Mouse (Mus musculus) cerebellum, postnatal 36 days (tissue): ENCODE data around the gene Sox5.
A peak's percentile ranks its signal among the peaks of the same experiment; 100 is the strongest.

Experiments used
- DNase-seq, 2 experiments: peaks; one replicate each; pipeline ENCODE4 v3.0.0; 2021 to 2022; ENCODE audit warnings: mixed read lengths in 2 of 2

The Sox5 gene

GRCm38 (mm10) chr6:143888556-143888955, 893.2 kb downstream of the Sox5 start:
- DNase-seq, result no peak

GRCm38 (mm10) chr6:143878525-143878924, 903.3 kb downstream of the Sox5 start:
- DNase-seq, result no peak

DNA sequence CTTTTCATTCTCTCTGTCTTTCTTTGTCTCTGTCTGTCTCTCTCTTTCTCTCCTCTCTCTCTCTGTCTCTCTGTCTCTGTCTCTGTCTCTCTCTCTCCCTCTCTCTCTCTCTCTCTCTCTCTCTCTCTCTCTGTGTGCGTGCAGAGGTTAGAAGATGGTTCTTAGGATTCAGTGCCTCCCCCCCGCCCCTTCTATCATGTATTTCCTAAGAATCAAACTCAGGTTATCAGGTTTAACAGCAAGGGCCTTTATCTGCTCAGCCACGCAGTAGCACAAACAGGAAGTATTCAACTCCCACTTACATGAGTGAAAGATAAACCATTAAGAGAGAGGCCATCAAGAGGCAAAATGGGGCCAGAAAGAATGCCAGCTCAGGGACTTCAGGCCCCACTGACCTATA, 913.0 kb downstream of the Sox5 start:
- DNase-seq, result no peak

DNA sequence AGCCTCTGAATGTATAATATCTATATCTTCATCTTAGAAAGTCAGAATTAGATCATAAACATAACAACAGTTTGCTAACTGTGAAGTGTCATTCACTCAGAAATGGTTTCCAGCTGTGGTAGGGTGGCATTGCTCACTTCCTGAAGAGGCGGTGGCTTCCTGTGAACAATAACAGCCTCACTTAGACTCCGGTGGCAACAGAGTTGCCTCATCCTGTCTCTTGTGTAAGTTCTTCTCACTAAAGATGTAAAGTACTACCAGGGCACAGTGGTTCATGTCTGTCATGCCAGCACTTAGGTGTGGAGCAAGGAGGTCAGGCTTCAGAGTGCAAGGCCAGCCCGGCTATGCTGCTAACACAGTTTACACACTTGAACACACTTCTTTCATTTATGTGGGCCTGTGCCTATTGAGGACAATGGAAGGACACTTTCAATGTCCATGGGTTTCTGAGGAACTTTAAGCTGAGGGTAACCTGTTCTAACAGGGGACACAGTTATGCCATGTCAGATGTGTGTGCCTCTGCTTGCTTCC, 913.6 kb downstream of the Sox5 start:
- no peak for DNase-seq

GRCm38 (mm10) chr6:143867029-143867428, 914.7 kb downstream of the Sox5 start:
- DNase-seq, result no peak

DNA sequence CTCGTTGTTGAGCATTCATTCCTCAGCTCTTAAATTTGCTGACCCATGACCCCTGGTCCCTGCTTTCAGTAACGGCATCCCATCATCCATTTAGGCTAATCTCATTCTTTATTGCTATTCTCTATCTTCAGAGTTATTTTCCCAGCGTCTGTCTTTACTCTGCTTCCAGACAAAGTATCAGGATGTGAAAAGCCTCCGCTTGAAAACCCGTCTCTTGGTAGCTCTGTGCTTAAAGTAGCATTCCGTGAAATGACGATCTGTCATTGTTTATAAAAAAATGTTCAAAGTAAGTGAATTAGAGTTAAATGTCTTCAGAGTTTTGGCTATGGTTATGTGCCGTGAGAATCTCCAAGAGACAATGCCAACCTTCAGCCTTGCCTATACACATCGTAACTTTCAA, 915.2 kb downstream of the Sox5 start:
- DNase-seq, result no peak

DNA sequence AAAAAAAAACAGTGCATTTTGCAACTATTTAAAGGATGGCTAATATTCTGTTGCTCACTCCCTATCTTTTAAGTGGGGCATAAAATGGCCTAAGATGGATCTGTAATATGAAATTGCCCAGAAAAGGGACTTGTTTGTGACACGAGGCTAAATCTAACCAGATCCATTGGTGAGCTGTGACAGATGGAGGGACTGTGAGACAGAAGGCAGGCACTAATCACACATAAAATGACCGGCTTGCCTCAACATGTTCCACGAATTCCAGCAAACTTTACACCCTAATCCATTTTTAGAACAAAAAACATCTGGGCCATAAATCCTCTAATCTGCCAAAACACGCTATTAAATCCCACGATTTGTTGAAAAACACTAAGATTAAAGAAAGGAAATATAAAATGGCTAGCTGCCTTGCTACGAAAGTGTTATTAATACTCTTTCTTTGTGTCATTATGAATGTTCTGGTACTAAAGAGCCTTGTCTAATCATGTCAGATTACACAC, 919.1 kb downstream of the Sox5 start:
- DNase-seq, result peak in 1 of 2 experiments; percentile 13

DNA sequence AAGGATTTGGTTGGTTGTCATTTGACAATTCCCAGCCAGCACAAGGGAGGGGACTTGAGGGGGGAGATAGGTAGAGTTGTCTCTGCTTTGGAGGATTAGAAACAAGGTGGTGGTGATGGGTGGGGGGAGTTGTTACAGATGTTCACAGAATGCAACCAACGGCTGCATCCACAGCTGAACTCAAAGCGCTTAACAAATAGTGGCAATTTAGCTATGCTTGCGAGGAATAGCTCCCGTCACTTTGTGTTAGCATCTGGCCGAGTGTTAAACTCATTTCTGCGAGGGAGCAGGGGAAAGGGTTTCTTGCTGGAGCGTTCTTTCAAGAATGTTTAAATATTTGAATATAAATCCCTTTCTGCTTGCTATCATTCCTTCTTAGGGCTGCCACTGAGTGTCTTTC, 921.7 kb downstream of the Sox5 start:
- no peak for DNase-seq

DNA sequence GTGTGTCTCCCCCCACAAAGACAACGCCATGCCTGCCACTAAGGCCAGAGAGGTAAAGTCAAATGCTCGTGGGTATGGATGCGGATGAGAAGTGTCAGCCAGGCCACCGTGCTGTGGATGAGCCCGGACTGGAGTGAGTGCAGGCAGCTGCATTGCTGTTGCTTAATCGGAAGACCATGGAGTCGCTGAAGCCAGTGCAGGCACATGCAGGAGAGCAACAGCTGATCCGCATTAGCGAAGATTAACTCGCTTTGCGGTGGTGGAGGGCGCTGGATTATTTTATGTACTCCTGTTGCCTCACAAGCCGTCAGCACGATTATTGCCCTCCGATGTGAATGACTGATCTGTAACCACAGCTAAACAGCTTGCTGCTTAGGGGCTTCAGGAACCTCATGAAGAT, 922.2 kb downstream of the Sox5 start:
- no peak for DNase-seq

DNA sequence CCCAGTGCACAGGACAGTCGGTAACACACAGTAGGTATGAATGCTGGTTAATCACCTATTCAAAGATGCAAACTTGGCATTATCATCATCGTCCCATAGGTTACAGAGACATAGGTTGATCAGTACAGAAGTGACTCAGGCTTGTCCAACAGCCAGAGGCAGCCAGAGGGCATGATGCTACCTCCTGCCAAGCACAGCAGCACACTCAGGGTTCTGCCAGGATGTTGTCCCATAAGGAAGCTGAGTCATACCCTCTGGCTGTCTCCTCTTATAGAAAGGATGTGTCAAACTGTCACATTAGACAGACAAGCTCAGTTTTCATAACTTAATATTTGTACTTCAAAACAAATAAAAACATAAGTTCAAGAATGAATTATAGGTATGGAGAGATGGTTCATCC, 923.2 kb downstream of the Sox5 start:
- DNase-seq, result no peak

DNA sequence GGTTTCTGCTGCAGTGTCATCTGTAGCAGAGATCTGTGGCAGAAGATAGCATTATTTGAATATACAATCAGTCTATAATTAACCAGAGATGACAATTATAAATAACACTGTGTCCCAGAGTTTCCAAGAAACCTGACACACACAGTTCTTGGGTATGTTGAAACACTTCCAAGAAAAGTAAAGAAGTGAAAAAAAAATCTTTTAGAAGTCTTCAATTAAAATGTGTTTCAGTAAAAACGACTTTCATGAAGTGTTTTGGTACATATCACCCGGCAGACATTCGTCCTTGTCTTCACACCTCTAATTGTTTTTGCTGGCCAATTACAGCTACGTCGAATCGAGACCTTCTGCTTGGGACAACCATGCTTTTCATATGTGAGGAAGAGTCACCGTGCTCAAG, 924.4 kb downstream of the Sox5 start:
- no peak for DNase-seq

DNA sequence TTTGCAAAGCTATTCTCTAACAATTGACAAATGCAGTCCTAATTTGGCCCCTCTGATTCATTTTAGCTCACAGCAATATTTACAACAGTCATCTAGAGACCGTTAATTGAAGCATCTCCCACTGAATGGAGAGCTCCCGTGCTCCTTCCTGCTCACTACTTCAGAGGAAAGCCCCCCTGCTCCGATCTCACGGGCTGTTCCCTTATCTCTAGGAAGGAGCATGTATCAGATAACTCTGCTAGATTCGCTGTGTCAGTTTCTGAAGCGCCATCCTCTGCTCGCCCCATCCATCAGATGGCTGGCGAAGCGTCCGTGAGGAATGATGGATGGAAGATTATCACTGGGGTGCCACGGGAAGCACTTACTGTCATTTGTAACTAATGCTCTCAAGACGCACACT, 926.4 kb downstream of the Sox5 start:
- DNase-seq, result no peak

DNA sequence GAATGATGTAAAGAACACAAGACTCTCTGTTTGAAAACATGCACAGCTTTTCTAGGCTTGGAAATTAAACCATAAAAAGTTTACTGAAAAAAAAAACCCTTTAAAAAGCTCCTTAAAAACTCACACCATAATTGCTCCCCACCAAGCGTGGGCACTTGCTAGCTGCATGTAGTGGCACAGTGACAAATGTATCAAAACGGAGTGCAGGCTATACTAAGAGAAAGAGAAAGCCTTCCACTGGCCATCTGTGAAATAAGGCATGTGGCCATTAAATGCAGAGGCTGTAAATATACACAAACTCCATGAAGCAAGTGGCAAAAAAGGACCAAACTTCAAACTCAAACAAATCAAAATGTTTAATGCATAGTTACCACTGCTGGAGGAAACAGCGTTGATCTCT, 927.7 kb downstream of the Sox5 start:
- no peak for DNase-seq

DNA sequence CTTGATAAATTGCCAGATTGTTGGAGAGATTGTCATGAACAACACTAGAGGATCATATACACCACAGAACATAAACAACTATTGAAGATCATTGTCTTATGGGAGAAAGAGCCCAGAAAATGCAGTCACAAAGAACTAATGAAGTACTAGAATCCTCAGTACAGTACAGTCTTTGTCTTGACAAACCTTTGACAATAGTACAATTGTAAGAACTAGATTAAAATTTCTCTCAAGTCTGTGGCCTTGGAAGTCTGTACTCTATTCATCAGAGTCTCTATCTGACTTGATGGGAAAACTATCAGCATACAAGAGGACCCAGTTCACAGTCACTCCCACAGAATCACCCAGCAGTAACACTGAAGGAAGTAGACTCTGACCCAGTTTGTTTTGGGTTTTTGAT, 936.0 kb downstream of the Sox5 start:
- no peak for DNase-seq

GRCm38 (mm10) chr6:143844701-143844970, 937.1 kb downstream of the Sox5 start:
- no peak for DNase-seq

DNA sequence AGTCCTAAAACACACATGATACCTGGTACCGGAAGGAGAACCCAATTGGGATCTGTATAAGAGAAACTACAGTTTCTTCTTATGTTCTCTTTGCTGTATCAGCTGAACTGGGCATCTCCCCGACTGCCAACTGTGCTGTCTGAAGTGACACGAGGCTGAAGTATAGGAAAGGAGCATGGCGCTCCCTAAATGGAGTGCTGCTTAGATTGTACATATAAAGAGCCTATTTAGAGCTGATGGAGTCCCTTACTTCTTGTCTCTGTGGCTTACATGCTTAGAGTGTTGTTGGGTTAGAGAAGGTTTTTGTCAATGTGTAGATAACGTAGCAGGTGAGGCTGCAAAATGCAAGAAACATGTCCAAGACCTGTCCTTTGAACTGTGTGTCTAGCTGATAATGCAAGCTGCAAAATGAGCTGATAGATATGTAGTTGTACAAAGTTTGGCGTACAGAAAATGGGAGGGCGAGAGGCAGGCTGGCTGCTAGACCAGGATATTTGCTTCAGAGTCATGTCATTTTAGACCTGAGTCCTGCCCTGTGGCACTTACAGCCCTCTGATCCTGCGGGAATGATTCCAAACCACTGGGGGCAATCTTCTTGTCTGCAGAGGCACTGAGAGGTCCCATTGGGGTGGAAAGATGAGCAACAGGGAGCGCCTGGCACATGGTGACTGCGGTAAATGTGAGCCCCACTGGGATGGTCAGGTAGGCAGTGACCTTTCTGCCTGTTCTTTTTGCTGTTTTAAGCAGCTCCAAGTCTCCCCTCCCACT, 937.7 kb downstream of the Sox5 start:
- no peak for DNase-seq

DNA sequence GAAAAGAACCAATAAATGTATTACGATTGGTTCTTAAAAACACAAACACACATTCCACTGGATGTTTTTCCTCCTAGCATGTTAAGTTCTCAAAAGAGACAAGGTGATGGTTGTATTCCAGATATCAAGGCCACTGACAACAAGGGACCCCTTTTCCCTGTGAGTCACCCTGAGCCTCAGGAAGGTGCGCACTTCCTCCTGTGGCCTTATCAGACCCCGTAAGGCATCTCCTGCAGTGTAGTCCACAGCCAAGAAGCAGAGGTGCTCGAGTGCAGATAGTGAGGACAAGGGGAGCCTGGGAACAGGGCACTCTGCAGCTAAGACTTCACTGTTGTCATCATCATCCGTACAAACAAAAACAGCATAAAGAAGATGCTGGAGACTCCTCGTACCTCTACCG, 939.8 kb downstream of the Sox5 start:
- DNase-seq, result no peak

- DNase-seq, result no peak
Observed at GRCm38 (mm10) chr6:143841109-143841638, 940.6 kb downstream of the Sox5 start.

- no peak for DNase-seq
Observed at GRCm38 (mm10) chr6:143838384-143839076, 943.2 kb downstream of the Sox5 start.

DNA sequence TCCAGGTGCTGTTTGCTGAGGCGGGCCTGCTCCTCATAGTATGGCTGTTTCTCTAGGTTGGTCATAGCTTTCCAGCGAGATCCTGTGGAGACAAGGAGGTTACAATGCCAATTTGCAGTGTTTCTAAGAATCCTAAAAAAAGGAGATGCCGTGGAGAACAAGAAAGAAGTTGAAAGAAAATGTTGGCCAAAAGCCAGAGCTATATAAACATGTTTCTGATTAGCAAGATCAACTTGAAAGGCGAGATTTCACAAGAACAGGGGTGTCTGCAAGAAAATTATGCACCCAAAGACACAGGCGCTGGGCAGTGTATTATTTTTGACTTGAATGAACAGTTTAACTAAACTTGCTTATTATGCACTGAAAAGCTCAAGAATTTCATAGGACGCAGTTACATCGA, 946.4 kb downstream of the Sox5 start:
- DNase-seq, result no peak

DNA sequence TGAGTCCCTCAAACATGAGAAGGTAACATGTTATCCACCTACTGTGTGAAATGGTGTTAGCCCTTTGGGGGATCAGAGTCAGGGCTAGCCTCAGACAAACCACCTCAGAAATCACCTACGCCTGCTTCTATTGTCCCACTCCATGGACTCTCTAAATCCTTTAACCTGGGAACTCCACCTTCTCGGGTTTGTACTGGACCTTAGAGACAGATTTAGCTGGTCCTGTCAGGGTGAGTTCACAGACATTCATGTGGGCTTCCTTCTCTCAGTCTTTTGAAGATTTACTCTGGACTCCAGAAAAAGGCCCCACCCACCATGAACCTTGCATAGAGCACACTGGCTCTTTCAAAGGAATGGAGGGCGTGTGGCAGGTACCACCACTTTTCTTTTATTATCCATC, 947.8 kb downstream of the Sox5 start:
- DNase-seq, result no peak

DNA sequence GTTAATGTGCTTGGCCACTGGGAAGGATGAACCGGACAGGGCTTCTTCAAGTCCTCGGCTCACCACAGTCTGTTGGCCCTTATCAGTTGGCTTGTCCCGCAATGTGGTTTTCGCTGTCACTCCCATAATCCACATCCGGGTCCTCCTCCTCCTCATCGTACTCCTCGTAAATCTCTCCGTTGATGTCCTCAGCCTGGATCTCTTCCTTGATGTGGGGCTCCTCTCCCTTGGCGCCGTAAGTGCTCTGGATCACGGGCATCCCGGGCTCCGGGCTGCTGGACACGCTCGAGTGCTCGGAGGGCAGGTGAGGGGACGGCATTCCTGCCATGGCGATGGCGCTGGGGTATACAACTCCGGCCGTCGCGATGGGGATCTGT, 948.6 kb downstream of the Sox5 start:
- no peak for DNase-seq

DNA sequence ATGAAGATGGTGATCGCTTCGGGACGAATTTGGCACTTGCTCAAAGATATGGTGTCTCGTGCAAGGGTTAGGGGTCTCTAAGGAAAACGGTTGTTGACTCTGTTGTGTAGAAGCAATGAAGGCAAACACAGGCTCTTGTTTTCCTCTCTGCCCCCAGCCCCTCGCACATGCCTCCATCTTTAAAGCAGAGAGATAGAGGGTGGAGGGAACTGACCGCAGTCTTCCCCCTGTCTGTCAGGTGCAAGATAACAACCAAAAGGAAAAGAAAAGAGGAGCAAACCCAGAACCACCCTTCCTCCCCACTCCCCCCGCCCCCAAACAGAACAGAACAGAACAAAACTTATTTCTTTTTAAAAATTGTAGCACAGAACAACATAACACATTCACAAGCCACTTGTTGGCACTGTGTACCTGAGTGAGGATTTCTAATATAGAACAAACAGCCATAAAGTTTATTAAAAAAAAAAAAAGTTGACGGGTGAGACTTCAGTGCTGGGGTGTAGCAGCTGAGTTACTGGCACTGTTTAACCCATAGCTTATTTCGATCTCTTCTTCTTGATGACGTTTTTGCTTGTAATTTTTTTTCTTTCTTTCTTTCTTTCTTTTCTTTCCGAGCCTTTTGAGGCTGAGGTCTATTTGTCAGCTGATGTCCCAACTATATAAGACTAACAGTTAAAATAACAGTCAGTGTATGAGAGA, 949.1 kb downstream of the Sox5 start:
- no peak for DNase-seq

GRCm38 (mm10) chr6:143831246-143831645, 950.5 kb downstream of the Sox5 start:
- no peak for DNase-seq
